Mouse (Mus musculus) MEL (cell line): Measurements from ENCODE around the gene Gm21885. TPM values are rescaled to one million over a fixed set of nuclear protein-coding genes. Genes with fewer than 3 reads are reported as not detected.

Experiments
- DNase-seq: peaks from one replicate; pipeline ENCODE4 v3.0.0; 2011; ENCODE audit warnings: low read depth, low spot score
- H3K27ac ChIP-seq: 2 replicates; pipeline ENCODE4 v1.5.1; 2012; ENCODE audit warnings: low read depth, mild to moderate bottlenecking, control low read depth, low read length, moderate library complexity; ENCODE audit not compliant: control insufficient read depth
- H3K27me3 ChIP-seq, 2 experiments: fragments of 150-350 bp in 1 of 2; sonication (generic) in 1 of 2; 2 replicates each; pipeline ENCODE4 v1.6.1; 2012; ENCODE audit warnings: low read length in 2 of 2, mild to moderate bottlenecking in 2 of 2, improper control_type of control experiment in 1 of 2, moderate library complexity in 1 of 2; ENCODE audit not compliant: insufficient read depth in 2 of 2, control insufficient read depth in 1 of 2
- H3K36me3 ChIP-seq, 2 experiments: 2 replicates each; pipeline ENCODE4 v1.6.1; 2012 to 2014; ENCODE audit warnings: low read length in 2 of 2, improper control_type of control experiment in 1 of 2, inconsistent platforms in 1 of 2, mild to moderate bottlenecking in 1 of 2; ENCODE audit not compliant: insufficient read depth in 2 of 2, control insufficient read depth in 1 of 2
- H3K4me1 ChIP-seq, 2 experiments: fragments of 150-350 bp in 1 of 2; sonication (generic) in 1 of 2; 2 replicates each; pipeline ENCODE4 v1.6.1; 2012; ENCODE audit warnings: low read length in 2 of 2, improper control_type of control experiment in 1 of 2, mild to moderate bottlenecking in 1 of 2; ENCODE audit not compliant: insufficient read depth in 2 of 2, control insufficient read depth in 1 of 2
- H3K4me3 ChIP-seq, 2 experiments: fragments of 150-350 bp in 1 of 2; sonication (generic) in 1 of 2; 2 replicates each; pipeline ENCODE4 v1.5.1; 2012; ENCODE audit warnings: low read depth in 2 of 2, low read length in 2 of 2, mild to moderate bottlenecking in 2 of 2, moderate library complexity in 2 of 2, control low read depth in 1 of 2, improper control_type of control experiment in 1 of 2; ENCODE audit not compliant: control insufficient read depth in 1 of 2, insufficient read depth in 1 of 2
- H3K79me2 ChIP-seq: 2 replicates; pipeline ENCODE4 v1.6.1; 2012; ENCODE audit warnings: mild to moderate bottlenecking, low read length, moderate library complexity; ENCODE audit not compliant: control insufficient read depth, poor library complexity, insufficient read depth
- H3K9ac ChIP-seq: 2 replicates; pipeline ENCODE4 v1.6.1; 2012; ENCODE audit warnings: low read depth, mild to moderate bottlenecking, control low read depth, low read length, moderate library complexity; ENCODE audit not compliant: control insufficient read depth, poor library complexity, severe bottlenecking
- H3K9me3 ChIP-seq: fragments of 150-350 bp; sonication (generic); replicated peaks from 2 replicates; pipeline ENCODE4 v1.6.1; 2012; ENCODE audit warnings: mild to moderate bottlenecking, low read length, improper control_type of control experiment, moderate library complexity; ENCODE audit not compliant: insufficient read depth
- BHLHE40 ChIP-seq: IDR thresholded peaks from 2 replicates; pipeline ENCODE4 v1.6.1; 2012; ENCODE audit warnings: low read depth, mild to moderate bottlenecking, inconsistent platforms, low read length, improper control_type of control experiment, borderline replicate concordance
- EP300 ChIP-seq, 2 experiments: IDR thresholded peaks; 2 replicates each; pipeline ENCODE4 v1.6.1; 2011; ENCODE audit warnings: improper control_type of control experiment in 2 of 2, low read length in 2 of 2, low read depth in 1 of 2, mild to moderate bottlenecking in 1 of 2
- KAT2A ChIP-seq: conservative IDR thresholded peaks from 2 replicates; pipeline ENCODE4 v1.6.1; 2012; ENCODE audit warnings: low read depth, low read length, improper control_type of control experiment, inconsistent platforms
- MAZ ChIP-seq: IDR thresholded peaks from 2 replicates; pipeline ENCODE4 v1.6.1; 2012; ENCODE audit warnings: low read depth, mild to moderate bottlenecking, inconsistent platforms, low read length, improper control_type of control experiment
- MEF2A ChIP-seq: IDR thresholded peaks from 2 replicates; pipeline ENCODE4 v1.6.1; 2014; ENCODE audit warnings: low read depth, mild to moderate bottlenecking, inconsistent platforms, low read length, improper control_type of control experiment; ENCODE audit not compliant: poor library complexity, insufficient replicate concordance, severe bottlenecking; ENCODE audit errors: extremely low read depth
- MXI1 ChIP-seq: IDR thresholded peaks from 2 replicates; pipeline ENCODE4 v1.6.1; 2011; ENCODE audit warnings: mild to moderate bottlenecking, low read depth, low read length, improper control_type of control experiment
- MYC ChIP-seq: IDR thresholded peaks from 2 replicates; pipeline ENCODE4 v1.6.1; 2011; ENCODE audit warnings: low read depth, mild to moderate bottlenecking, low read length, improper control_type of control experiment, moderate library complexity
- NELFE ChIP-seq: IDR thresholded peaks from 2 replicates; pipeline ENCODE4 v1.6.1; 2011; ENCODE audit warnings: low read depth, low read length, improper control_type of control experiment
- POLR2AphosphoS5 ChIP-seq: IDR thresholded peaks from 2 replicates; pipeline ENCODE4 v1.6.1; 2012; ENCODE audit warnings: low read depth, borderline replicate concordance, mild to moderate bottlenecking, inconsistent platforms, low read length, moderate library complexity, mixed read lengths
- SIN3A ChIP-seq: IDR thresholded peaks from 2 replicates; pipeline ENCODE4 v1.6.1; 2012; ENCODE audit warnings: low read length, improper control_type of control experiment, inconsistent platforms
- SMC3 ChIP-seq: IDR thresholded peaks from 2 replicates; pipeline ENCODE4 v1.6.1; 2011; ENCODE audit warnings: low read depth, low read length, improper control_type of control experiment
- TBP ChIP-seq: IDR thresholded peaks from 2 replicates; pipeline ENCODE4 v1.8.0; 2011; ENCODE audit warnings: low read depth, low read length, improper control_type of control experiment
- UBTF ChIP-seq: IDR thresholded peaks from 2 replicates; pipeline ENCODE4 v1.6.1; 2012; ENCODE audit warnings: low read depth, mild to moderate bottlenecking, inconsistent platforms, low read length, improper control_type of control experiment, moderate library complexity, borderline replicate concordance; ENCODE audit not compliant: insufficient read depth
- USF1 ChIP-seq: IDR thresholded peaks from 2 replicates; pipeline ENCODE4 v1.6.1; 2014; ENCODE audit warnings: low read depth, mild to moderate bottlenecking, inconsistent platforms, low read length, improper control_type of control experiment, moderate library complexity
- USF2 ChIP-seq, 2 experiments: IDR thresholded peaks; 2 replicates each; pipeline ENCODE4 v1.6.1; 2011 to 2012; ENCODE audit warnings: improper control_type of control experiment in 2 of 2, low read length in 2 of 2, borderline replicate concordance in 1 of 2, inconsistent platforms in 1 of 2, low read depth in 1 of 2, mild to moderate bottlenecking in 1 of 2; ENCODE audit not compliant: insufficient read depth in 1 of 2
- ZMIZ1 ChIP-seq: IDR thresholded peaks from 2 replicates; pipeline ENCODE4 v1.6.1; 2012; ENCODE audit warnings: low read depth, mild to moderate bottlenecking, inconsistent platforms, low read length, improper control_type of control experiment, moderate library complexity
- polyA plus RNA-seq, 2 experiments: library from polyadenylated mRNA; stranded (reverse) in 1 of 2; unstranded in 1 of 2; fragments of >175 nt in 1 of 2; fragments of >200 nt in 1 of 2; gene quantifications; 2 replicates each; pipeline versions ENCODE4 v1.2.1 to v1.2.4; 2012; ENCODE audit warnings: low replicate concordance in 2 of 2, low read depth in 1 of 2; ENCODE audit not compliant: insufficient read length in 2 of 2, insufficient read depth in 1 of 2, missing spikeins in 1 of 2
- total RNA-seq: library from RNA; depleted of rRNA; stranded (reverse); fragments of 300-350 nt; gene quantifications from 2 replicates; pipeline ENCODE4 v1.2.3, GENCODE M21; 2012

Gene Gm21885
- total and polyA plus RNA-seq, 3 experiments = 0.74 TPM; not detected in 2

DNA sequence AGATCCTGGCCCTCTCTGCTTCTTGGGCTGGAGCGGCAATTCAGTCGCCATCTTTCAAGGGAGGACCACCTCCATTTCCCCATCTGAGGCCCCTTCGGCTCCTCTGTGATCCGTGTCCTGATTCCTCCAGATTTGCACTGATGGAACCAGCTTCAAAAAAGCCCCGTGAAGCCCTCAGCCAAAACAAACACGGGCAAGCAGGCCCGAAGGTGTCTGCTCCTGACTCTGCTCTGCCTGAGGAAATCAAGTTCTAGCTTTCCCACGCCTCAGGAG is 34.9 kb upstream of the Gm21885 start:
- H3K27ac ChIP-seq = no peak overlapping the region
- peaks cover 29 to 33% of the 10 kb centered on the region in 2 experiments for H3K27me3 ChIP-seq

DNA sequence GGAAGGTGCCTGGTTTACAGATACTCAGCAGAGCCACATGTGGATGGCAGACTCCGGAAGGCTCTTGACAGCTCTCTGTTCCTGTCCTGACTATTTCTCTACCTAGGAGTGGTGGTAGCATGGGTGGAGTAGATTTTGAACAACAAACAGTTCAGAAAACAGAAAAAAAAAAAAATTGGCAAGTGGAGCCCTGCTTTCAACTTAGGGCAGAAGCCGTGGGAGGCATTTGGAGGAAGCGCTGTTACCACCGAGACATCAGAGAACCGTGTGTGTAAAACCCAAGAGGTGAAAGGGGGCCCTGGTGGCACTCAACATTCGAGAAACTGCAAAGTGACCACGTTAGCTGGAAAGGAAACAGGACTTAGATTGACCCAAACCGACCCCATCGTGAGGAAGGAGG is 28.5 kb upstream of the Gm21885 start:
- Histone ChIP-seq H3K36me3 (no peaks in the 10 kb centered on the region), H3K9ac (no peak overlapping the region), H3K4me3 (no peak overlapping the region), H3K79me2 (no peaks in the 10 kb centered on the region), H3K9me3 (no peaks in the 10 kb centered on the region), H3K4me1 (no peaks in the 10 kb centered on the region), H3K27me3 (peaks cover 17 to 20% of the 10 kb centered on the region in 2 experiments), H3K27ac (no peak overlapping the region)
- TF ChIP-seq ZMIZ1 (no peak), USF1 (no peak), SMC3 (no peak)
- no peak for DNase-seq

More for the DNA sequence above, 34.9 kb upstream of the Gm21885 start:
- Histone ChIP-seq H3K9ac (no peak overlapping the region), H3K4me3 (no peak overlapping the region), H3K36me3 (no peaks in the 10 kb centered on the region), H3K9me3 (no peaks in the 10 kb centered on the region), H3K79me2 (no peaks in the 10 kb centered on the region), H3K4me1 (no peaks in the 10 kb centered on the region)
- no peak for TF ChIP-seq ZMIZ1
- no peak for TF ChIP-seq TBP
- no peak for TF ChIP-seq NELFE
- no peak for TF ChIP-seq USF2 (IDR thresholded peaks at IDR 0.05; ENCODE audit: borderline replicate concordance in 1 of 2, insufficient read depth in 1 of 2, low read depth in 1 of 2, low read length in 2 of 2)
- TF ChIP-seq MYC = no peak
- TF ChIP-seq KAT2A = no peak
- no peak for TF ChIP-seq POLR2AphosphoS5
- TF ChIP-seq UBTF = no peak
- TF ChIP-seq MEF2A = no peak
- TF ChIP-seq MAZ = no peak
- no peak for TF ChIP-seq EP300 (IDR thresholded peaks at IDR 0.05; ENCODE audit: low read depth in 1 of 2, low read length in 2 of 2)
- DNase-seq = no peak

DNA sequence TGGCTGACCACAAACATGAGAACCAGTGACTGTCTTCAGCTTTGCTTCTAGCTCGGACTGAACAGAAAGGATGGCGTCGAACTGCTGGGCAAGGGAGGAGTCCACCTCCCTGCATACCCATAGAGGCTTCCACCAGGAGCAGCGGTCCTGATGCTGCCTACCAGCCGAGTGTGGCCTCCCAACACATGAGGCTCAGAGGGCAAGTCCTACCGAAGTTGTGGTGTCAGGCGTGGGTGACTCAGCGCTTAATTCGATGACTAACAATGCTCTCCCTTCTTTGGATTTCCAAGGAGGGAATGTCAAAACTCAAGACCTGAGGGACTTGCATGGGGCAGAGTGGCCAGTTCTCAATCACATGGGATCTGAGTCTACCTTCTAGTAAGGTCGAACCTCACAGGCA is 28.0 kb upstream of the Gm21885 start:
- H3K36me3 ChIP-seq = no peaks in the 10 kb centered on the region
- DNase-seq = no peak
- H3K27me3 ChIP-seq = peaks cover 13 to 19% of the 10 kb centered on the region in 2 experiments
- H3K9me3 ChIP-seq = no peaks in the 10 kb centered on the region
- H3K4me1 ChIP-seq = no peaks in the 10 kb centered on the region
- no peak overlapping the region for H3K9ac ChIP-seq
- no peak overlapping the region for H3K27ac ChIP-seq
- no peak overlapping the region for H3K4me3 ChIP-seq
- H3K79me2 ChIP-seq = no peaks in the 10 kb centered on the region
- TF ChIP-seq SIN3A (no peak), KAT2A (no peak), NELFE (no peak), MXI1 (no peak), MYC (no peak), USF1 (no peak), MEF2A (no peak), BHLHE40 (no peak)
